Mouse (Mus musculus): ENCODE data around the gene Ttc23. TPM values are rescaled to one million over a fixed set of nuclear protein-coding genes. Genes with fewer than 3 reads are reported as not detected.

Gene Ttc23
- polyA plus RNA-seq, 1 experiment from 2014 or later = 37.9 TPM

GRCm38 (mm10) chr7:67749441-67750239 lies 102.4 kb downstream of the Ttc23 start:
- no peak overlapping the region for H3K27ac ChIP-seq (ENCODE audit: low read depth, low read length)
- no peak overlapping the region for H3K4me3 ChIP-seq (ENCODE audit: low read depth, low read length)
- H3K4me1 ChIP-seq (replicated peaks; ENCODE audit: control insufficient read depth, insufficient read depth, low read length) = no peaks in the 10 kb centered on the region
- H3K9ac ChIP-seq (ENCODE audit: low read length) = no peak overlapping the region
- H3K9me3 ChIP-seq (ENCODE audit: control insufficient read depth, low read length) = no peaks in the 10 kb centered on the region
- ATAC-seq (replicated peaks; ENCODE audit: low FRiP score) (no peak), DNase-seq (ENCODE audit: low spot score) (no peak)
- no peaks in the 10 kb centered on the region for H3K27me3 ChIP-seq (ENCODE audit: control insufficient read depth, insufficient read depth, low read length)
- no peaks in the 10 kb centered on the region for H3K36me3 ChIP-seq (ENCODE audit: control insufficient read depth, insufficient read depth, low read length)
- 87% methylated on average over 4 of the region's 4 CpGs for WGBS
- H3K4me2 ChIP-seq (ENCODE audit: low read depth, low read length, severe bottlenecking) = no peak overlapping the region

DNA sequence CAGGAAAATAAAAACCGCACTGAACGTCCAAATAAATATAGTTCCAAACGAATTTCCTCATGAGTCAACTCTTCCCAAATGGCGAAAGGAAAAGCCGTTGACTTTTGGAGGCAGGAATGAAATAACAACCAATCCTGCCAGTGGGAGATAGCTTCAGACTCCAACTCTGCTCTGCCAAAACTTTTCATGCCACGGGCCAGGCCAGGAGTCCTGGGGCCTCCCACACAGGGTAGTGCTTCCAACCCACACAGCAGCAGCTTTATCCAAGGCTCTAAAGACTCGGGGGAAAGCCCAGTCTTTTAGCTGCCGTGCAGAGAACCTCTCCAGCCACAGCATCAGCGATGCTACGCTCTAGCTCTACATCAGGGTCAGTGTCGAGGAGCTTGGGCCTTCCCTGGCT lies 107.4 kb downstream of the Ttc23 start:
- Histone ChIP-seq H3K27ac (ENCODE audit: low read depth, low read length) (no peak overlapping the region), H3K36me3 (ENCODE audit: control insufficient read depth, insufficient read depth, low read length) (no peaks in the 10 kb centered on the region), H3K9me3 (ENCODE audit: control insufficient read depth, low read length) (no peaks in the 10 kb centered on the region), H3K27me3 (ENCODE audit: control insufficient read depth, insufficient read depth, low read length) (peaks cover 12% of the 10 kb centered on the region), H3K9ac (ENCODE audit: low read length) (no peak overlapping the region), H3K4me1 (replicated peaks; ENCODE audit: control insufficient read depth, insufficient read depth, low read length) (peaks cover 13% of the 10 kb centered on the region; the same call in 1 of the 2 replicates), H3K4me3 (ENCODE audit: low read depth, low read length) (no peak overlapping the region), H3K4me2 (ENCODE audit: low read depth, low read length, severe bottlenecking) (no peak overlapping the region)
- ATAC-seq (replicated peaks; ENCODE audit: low FRiP score) = no peak
- 77% methylated on average over 11 of the region's 11 CpGs for WGBS
- DNase-seq (ENCODE audit: low spot score) = no peak

- WGBS = 76% methylated on average over 7 of the region's 7 CpGs
- DNase-seq (ENCODE audit: low spot score) = no peak
- Histone ChIP-seq H3K9ac (ENCODE audit: low read length) (no peak overlapping the region), H3K27me3 (ENCODE audit: control insufficient read depth, insufficient read depth, low read length) (peaks cover 12% of the 10 kb centered on the region), H3K4me3 (ENCODE audit: low read depth, low read length) (no peak overlapping the region), H3K4me2 (ENCODE audit: low read depth, low read length, severe bottlenecking) (no peak overlapping the region), H3K27ac (ENCODE audit: low read depth, low read length) (no peak overlapping the region), H3K4me1 (replicated peaks; ENCODE audit: control insufficient read depth, insufficient read depth, low read length) (peaks cover 13% of the 10 kb centered on the region; the same call in 1 of the 2 replicates), H3K9me3 (ENCODE audit: control insufficient read depth, low read length) (no peaks in the 10 kb centered on the region), H3K36me3 (ENCODE audit: control insufficient read depth, insufficient read depth, low read length) (no peaks in the 10 kb centered on the region)
- ATAC-seq (replicated peaks; ENCODE audit: low FRiP score) = no peak
Observed at GRCm38 (mm10) chr7:67755366-67755765, 108.2 kb downstream of the Ttc23 start.

DNA sequence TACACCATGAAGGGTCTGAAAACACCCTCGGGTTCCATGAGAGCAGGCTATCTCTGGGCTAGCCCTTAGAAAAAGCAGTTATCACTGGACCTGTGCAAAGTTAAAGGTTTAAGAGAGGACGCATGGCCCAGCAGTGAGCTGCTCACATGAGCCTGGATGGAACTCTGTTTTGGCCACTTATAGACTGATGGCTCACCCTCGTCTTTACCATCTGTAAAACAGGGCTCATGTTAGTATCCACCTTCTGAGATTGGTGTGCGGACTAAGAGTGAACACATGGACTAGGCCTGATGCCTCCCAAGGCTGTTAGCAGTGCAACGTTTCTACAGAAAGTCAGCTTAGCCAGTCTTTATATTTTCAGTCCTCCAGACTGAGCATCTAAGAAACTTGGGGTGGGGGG lies 109.4 kb downstream of the Ttc23 start:
- DNase-seq (ENCODE audit: low spot score) (no peak), ATAC-seq (replicated peaks; ENCODE audit: low FRiP score) (no peak)
- H3K27ac ChIP-seq (ENCODE audit: low read depth, low read length) = no peak overlapping the region
- 62% methylated on average over 5 of the region's 5 CpGs for WGBS
- H3K4me3 ChIP-seq (ENCODE audit: low read depth, low read length) = no peak overlapping the region
- H3K4me1 ChIP-seq (replicated peaks; ENCODE audit: control insufficient read depth, insufficient read depth, low read length) = peaks cover 13% of the 10 kb centered on the region; the same call in 1 of the 2 replicates
- H3K4me2 ChIP-seq (ENCODE audit: low read depth, low read length, severe bottlenecking) = no peak overlapping the region
- peaks cover 12% of the 10 kb centered on the region for H3K27me3 ChIP-seq (ENCODE audit: control insufficient read depth, insufficient read depth, low read length)
- no peaks in the 10 kb centered on the region for H3K36me3 ChIP-seq (ENCODE audit: control insufficient read depth, insufficient read depth, low read length)
- no peaks in the 10 kb centered on the region for H3K9me3 ChIP-seq (ENCODE audit: control insufficient read depth, low read length)
- no peak overlapping the region for H3K9ac ChIP-seq (ENCODE audit: low read length)

GRCm38 (mm10) chr7:67758506-67758857 lies 111.3 kb downstream of the Ttc23 start:
- ATAC-seq (replicated peaks; ENCODE audit: low FRiP score) (no peak), DNase-seq (ENCODE audit: low spot score) (no peak)
- Histone ChIP-seq H3K9me3 (ENCODE audit: control insufficient read depth, low read length) (no peaks in the 10 kb centered on the region), H3K4me1 (replicated peaks; ENCODE audit: control insufficient read depth, insufficient read depth, low read length) (peaks cover 13% of the 10 kb centered on the region; the same call in 1 of the 2 replicates), H3K9ac (ENCODE audit: low read length) (peak overlapping the region; percentile 52), H3K4me2 (ENCODE audit: low read depth, low read length, severe bottlenecking) (peak overlapping the region; percentile 99), H3K36me3 (ENCODE audit: control insufficient read depth, insufficient read depth, low read length) (no peaks in the 10 kb centered on the region), H3K4me3 (ENCODE audit: low read depth, low read length) (peak overlapping the region; percentile 49), H3K27ac (ENCODE audit: low read depth, low read length) (no peak overlapping the region), H3K27me3 (ENCODE audit: control insufficient read depth, insufficient read depth, low read length) (peaks cover 12% of the 10 kb centered on the region)
- 2% methylated on average over 18 of the region's 19 CpGs for WGBS

DNA sequence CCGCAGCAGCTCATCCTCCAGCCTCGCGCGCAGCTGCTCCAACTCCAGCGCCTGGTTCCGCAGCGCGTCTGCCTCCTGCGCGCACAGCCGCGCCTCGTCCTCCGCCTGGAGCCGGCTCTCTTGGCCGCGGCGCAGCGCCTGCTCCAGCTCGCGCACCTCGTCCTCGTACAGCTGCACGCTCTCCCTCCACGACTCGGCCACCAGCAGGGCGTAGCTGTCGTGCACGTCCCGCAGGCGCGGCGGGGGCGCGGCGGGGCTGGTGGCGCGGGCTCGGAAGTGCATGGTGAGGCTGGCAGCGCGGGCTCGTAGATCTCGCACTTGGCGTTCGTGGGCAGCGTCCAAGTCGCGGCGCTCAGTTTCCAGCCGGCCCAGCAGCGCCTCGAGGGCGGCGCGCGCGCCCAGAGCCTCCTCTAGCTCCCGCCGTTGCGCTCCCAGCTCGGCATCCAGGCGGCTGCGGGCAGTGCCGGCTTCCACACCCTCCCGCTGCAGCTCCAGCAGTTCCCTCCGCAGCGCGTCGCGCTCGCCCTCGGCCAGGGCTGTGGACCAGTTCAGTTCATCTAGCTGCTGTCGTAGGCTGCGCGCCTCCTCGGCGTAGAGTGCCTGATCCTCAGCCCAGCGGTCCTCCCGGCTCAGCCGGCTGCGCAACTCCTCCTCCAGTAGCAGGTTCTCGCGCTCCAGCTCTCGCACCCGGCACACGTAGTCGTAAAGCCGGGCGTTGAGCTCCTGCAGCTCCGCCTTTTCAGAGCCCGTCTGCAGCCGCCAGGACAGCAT lies 111.8 kb downstream of the Ttc23 start:
- ATAC-seq (replicated peaks; ENCODE audit: low FRiP score) = peak; percentile 73
- H3K36me3 ChIP-seq (ENCODE audit: control insufficient read depth, insufficient read depth, low read length) = no peaks in the 10 kb centered on the region
- peaks cover 13% of the 10 kb centered on the region; the same call in 1 of the 2 replicates for H3K4me1 ChIP-seq (replicated peaks; ENCODE audit: control insufficient read depth, insufficient read depth, low read length)
- peak; percentile 75 for DNase-seq (ENCODE audit: low spot score)
- peaks cover 12% of the 10 kb centered on the region for H3K27me3 ChIP-seq (ENCODE audit: control insufficient read depth, insufficient read depth, low read length)
- H3K9me3 ChIP-seq (ENCODE audit: control insufficient read depth, low read length) = no peaks in the 10 kb centered on the region
- H3K4me2 ChIP-seq (ENCODE audit: low read depth, low read length, severe bottlenecking) = peak overlapping the region; percentile 99
- H3K27ac ChIP-seq (ENCODE audit: low read depth, low read length) = no peak overlapping the region
- H3K4me3 ChIP-seq (ENCODE audit: low read depth, low read length) = peak overlapping the region; percentile 49
- H3K9ac ChIP-seq (ENCODE audit: low read length) = peak overlapping the region; percentile 52
- WGBS = under 1% methylated on average over 90 of the region's 92 CpGs

DNA sequence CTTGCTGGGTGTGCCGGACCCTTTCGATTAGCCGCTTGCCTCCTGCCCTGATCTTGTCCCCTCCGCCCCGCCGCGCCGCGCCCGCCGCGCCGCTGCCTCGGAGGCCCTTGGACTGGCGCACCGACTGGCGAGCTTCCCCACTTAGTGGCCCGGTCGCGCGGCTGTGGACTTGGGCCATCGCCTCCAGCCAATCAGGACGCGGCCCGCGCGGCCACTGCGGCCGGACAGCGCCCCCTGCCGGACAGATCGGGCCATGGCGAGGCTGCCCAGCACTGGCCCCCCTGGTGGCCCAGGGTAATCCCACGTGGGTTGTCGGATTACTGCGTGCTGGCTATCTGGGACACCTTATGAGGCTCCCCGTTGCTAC lies 112.4 kb downstream of the Ttc23 start, which contains the start of gene Synm:
Gene Synm, minus strand, starts transcription at position 114 of the 367 bp plus-strand sequence.
- WGBS = under 1% methylated on average over 37 of the region's 37 CpGs
- Histone ChIP-seq H3K27me3 (ENCODE audit: control insufficient read depth, insufficient read depth, low read length) (peaks cover 12% of the 10 kb centered on the region), H3K4me2 (ENCODE audit: low read depth, low read length, severe bottlenecking) (peak within 1 kb of the TSS; percentile 99), H3K4me3 (ENCODE audit: low read depth, low read length) (peak within 1 kb of the TSS; percentile 49), H3K9me3 (ENCODE audit: control insufficient read depth, low read length) (no peaks in the 10 kb centered on the region), H3K27ac (ENCODE audit: low read depth, low read length) (no peak within 1 kb of the TSS), H3K9ac (ENCODE audit: low read length) (peak within 1 kb of the TSS; percentile 52), H3K36me3 (ENCODE audit: control insufficient read depth, insufficient read depth, low read length) (no peaks in the 10 kb centered on the region), H3K4me1 (replicated peaks; ENCODE audit: control insufficient read depth, insufficient read depth, low read length) (peaks cover 13% of the 10 kb centered on the region; the same call in 1 of the 2 replicates)
- ATAC-seq (replicated peaks; ENCODE audit: low FRiP score) = peak; percentile 95
- DNase-seq (ENCODE audit: low spot score) = peak; percentile 96

DNA sequence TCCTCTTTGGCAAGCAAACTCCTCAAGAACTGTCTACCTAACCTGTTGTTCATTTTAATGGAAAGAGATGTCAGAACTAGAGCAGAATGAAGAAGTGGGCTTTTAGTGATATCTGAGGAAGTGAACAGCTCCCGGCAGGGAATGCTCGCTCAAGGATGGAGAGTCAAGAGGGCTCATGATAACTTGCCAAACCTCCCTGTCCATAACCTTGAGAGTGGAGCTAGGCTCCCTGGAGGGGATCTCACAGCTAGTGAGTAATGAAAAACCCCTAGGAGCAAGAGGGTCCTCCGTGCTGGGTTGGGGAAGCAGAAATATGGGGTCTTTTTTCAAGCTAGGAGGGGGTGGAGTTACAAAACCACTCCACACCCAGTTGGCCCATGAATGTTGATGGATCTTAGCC lies 116.4 kb downstream of the Ttc23 start:
- peak; percentile 17 for DNase-seq (ENCODE audit: low spot score)
- WGBS = 77% methylated on average over 3 of the region's 3 CpGs
- no peaks in the 10 kb centered on the region for H3K36me3 ChIP-seq (ENCODE audit: control insufficient read depth, insufficient read depth, low read length)

More for the DNA sequence above, 116.4 kb downstream of the Ttc23 start:
- Histone ChIP-seq H3K4me3 (ENCODE audit: low read depth, low read length) (no peak overlapping the region), H3K4me2 (ENCODE audit: low read depth, low read length, severe bottlenecking) (no peak overlapping the region), H3K9ac (ENCODE audit: low read length) (no peak overlapping the region), H3K4me1 (replicated peaks; ENCODE audit: control insufficient read depth, insufficient read depth, low read length) (peaks cover 3% of the 10 kb centered on the region; the same call in 1 of the 2 replicates), H3K27ac (ENCODE audit: low read depth, low read length) (no peak overlapping the region), H3K9me3 (ENCODE audit: control insufficient read depth, low read length) (no peaks in the 10 kb centered on the region), H3K27me3 (ENCODE audit: control insufficient read depth, insufficient read depth, low read length) (peaks cover 3% of the 10 kb centered on the region)
- ATAC-seq (replicated peaks; ENCODE audit: low FRiP score) = no peak

Measured in forebrain, embryonic 11.5 days (tissue).